Mouse (Mus musculus) limb, embryonic 14.5 days (tissue): ENCODE results near the gene Frem2. TPM values are rescaled to one million over a fixed set of nuclear protein-coding genes. Genes with fewer than 3 reads are reported as not detected.

Experiments used
- ATAC-seq: fragments of 200-750 bp; cut with Nextera tagmentation; 2 replicates; pipeline ENCODE4 v1.8.0; 2017; ENCODE audit warnings: low read depth, moderate number of reproducible peaks, moderate TSS enrichment; ENCODE audit not compliant: low FRiP score
- DNase-seq: peaks from one replicate; pipeline ENCODE4 v3.0.0-alpha.2; 2015; ENCODE audit warnings: low spot score
- H3K27ac ChIP-seq: fragments of 300-500 bp; sonication (generic); replicated peaks from 2 replicates; pipeline ENCODE4 v1.5.1; 2014; ENCODE audit warnings: low read depth, mild to moderate bottlenecking, low read length, moderate library complexity, mixed read lengths
- H3K27me3 ChIP-seq: fragments of 300-500 bp; sonication (generic); 2 replicates; pipeline ENCODE4 v1.6.1; 2014; ENCODE audit warnings: low read length, mixed read lengths; ENCODE audit not compliant: control insufficient read depth, insufficient read depth
- H3K36me3 ChIP-seq: fragments of 300-500 bp; sonication (generic); 2 replicates; pipeline ENCODE4 v1.6.1; 2014; ENCODE audit warnings: mild to moderate bottlenecking, low read length, moderate library complexity, mixed read lengths; ENCODE audit not compliant: control insufficient read depth, insufficient read depth
- H3K4me1 ChIP-seq: fragments of 300-500 bp; sonication (generic); 2 replicates; pipeline ENCODE4 v1.6.1; 2014; ENCODE audit warnings: antibody characterized with exemption, low read length, mixed read lengths; ENCODE audit not compliant: control insufficient read depth, insufficient read depth
- H3K4me2 ChIP-seq: fragments of 300-500 bp; sonication (generic); replicated peaks from 2 replicates; pipeline ENCODE4 v1.6.1; 2014; ENCODE audit warnings: low read depth, mild to moderate bottlenecking, low read length, moderate library complexity; ENCODE audit not compliant: severe bottlenecking
- H3K4me3 ChIP-seq: fragments of 300-500 bp; sonication (generic); replicated peaks from 2 replicates; pipeline ENCODE4 v1.5.1; 2014; ENCODE audit warnings: low read length
- H3K9ac ChIP-seq: fragments of 300-500 bp; sonication (generic); 2 replicates; pipeline ENCODE4 v1.6.1; 2014; ENCODE audit warnings: mild to moderate bottlenecking, low read depth, low read length, moderate library complexity; ENCODE audit not compliant: severe bottlenecking
- H3K9me3 ChIP-seq: fragments of 300-500 bp; sonication (generic); 2 replicates; pipeline ENCODE4 v1.6.1; 2016; ENCODE audit warnings: low read length; ENCODE audit not compliant: control insufficient read depth
- POLR2A ChIP-seq: fragments of 200-500 bp; IDR thresholded peaks from 2 replicates; pipeline ENCODE4 v1.8.0; 2012; ENCODE audit warnings: inconsistent platforms, mild to moderate bottlenecking, moderate library complexity, borderline replicate concordance; ENCODE audit not compliant: insufficient read depth, insufficient read length; ENCODE audit errors: extremely low read depth
- WGBS: fragments of 180-500 bp; shearing (Covaris S2); extraction: QIAGEN DNeasy Blood & Tissue Kit; methylation state at CpG from one replicate; pipeline ENCODE4 v1.1.7; 2014; 5-methylcytosine and 5-hydroxymethylcytosine counted together
- polyA plus RNA-seq, 2 experiments: library from polyadenylated mRNA; depleted of rRNA in 1 of 2; stranded (reverse) in 1 of 2; unstranded in 1 of 2; fragments of >200 nt; fragmentation: Nextera tagmentation in 1 of 2; extraction: Ambion mirVana in 1 of 2; gene quantifications; 2 replicates each; pipeline versions ENCODE4 v1.2.1 to v1.2.3; 2012 to 2014

Frem2 gene
- polyA plus RNA-seq, 2 experiments = 10.9 to 15.2 TPM

DNA sequence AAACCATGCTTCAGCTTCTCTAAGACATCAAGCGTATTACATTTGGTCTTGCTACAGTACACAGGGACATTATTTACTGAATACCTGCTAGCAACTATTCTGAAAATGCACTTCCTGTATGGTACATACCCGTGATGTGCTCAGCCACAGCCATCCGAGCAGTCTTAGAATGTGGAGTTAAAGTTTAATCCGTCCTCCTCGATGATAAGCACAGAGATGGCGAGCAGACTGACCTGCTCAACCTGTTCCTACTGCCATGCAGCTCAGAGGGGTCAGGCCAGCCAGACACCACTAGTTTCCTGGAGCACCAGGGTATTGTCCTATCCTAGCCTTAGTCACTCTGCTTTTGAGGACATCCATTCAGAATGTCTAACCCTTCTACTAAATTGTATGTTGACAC, 30.6 kb upstream of the Frem2 start:
- no peak overlapping the region for H3K4me3 ChIP-seq

GRCm38 (mm10) chr3:53682244-53682643, 25.1 kb upstream of the Frem2 start:
- no peak overlapping the region for H3K4me3 ChIP-seq
- H3K27ac ChIP-seq = no peak overlapping the region
- no peak for TF ChIP-seq POLR2A
- H3K4me1 ChIP-seq = no peaks in the 10 kb centered on the region
- no peak overlapping the region for H3K9ac ChIP-seq
- H3K9me3 ChIP-seq = no peaks in the 10 kb centered on the region
- no peaks in the 10 kb centered on the region for H3K27me3 ChIP-seq
- no peaks in the 10 kb centered on the region for H3K36me3 ChIP-seq
- no peak overlapping the region for H3K4me2 ChIP-seq
- ATAC-seq (no peak), DNase-seq (no peak)
- WGBS = 88% methylated on average over 2 of the region's 2 CpGs

More for the DNA sequence above, 30.6 kb upstream of the Frem2 start:
- TF ChIP-seq POLR2A = no peak
- no peak overlapping the region for H3K27ac ChIP-seq
- no peaks in the 10 kb centered on the region for H3K9me3 ChIP-seq
- no peaks in the 10 kb centered on the region for H3K4me1 ChIP-seq
- DNase-seq (no peak), ATAC-seq (no peak)
- no peak overlapping the region for H3K4me2 ChIP-seq
- H3K36me3 ChIP-seq = no peaks in the 10 kb centered on the region
- H3K9ac ChIP-seq = no peak overlapping the region
- no peaks in the 10 kb centered on the region for H3K27me3 ChIP-seq
- WGBS = 83% methylated on average over 6 of the region's 6 CpGs

DNA sequence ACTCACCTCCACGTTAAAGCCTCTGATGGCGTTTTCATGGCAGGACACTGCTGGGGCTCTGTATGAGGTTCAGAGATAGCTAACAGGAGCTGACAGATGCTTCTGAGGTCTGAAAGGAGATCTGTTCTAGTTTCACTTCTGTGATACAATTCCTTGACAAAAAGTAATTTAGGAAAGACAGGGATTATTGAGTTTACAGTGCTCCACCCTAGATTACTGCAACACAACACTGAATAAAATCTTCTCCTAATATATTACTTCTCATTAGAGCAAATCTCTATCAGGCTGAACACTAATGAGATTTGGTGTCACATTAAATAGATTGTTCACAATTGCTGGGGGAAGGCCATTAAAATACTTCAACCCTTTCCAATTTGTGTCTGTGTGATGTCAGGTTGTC, 23.7 kb upstream of the Frem2 start:
- Histone ChIP-seq H3K27me3 (no peaks in the 10 kb centered on the region), H3K36me3 (no peaks in the 10 kb centered on the region), H3K4me3 (no peak overlapping the region), H3K9ac (no peak overlapping the region), H3K4me1 (no peaks in the 10 kb centered on the region), H3K27ac (no peak overlapping the region), H3K9me3 (no peaks in the 10 kb centered on the region), H3K4me2 (no peak overlapping the region)
- ATAC-seq = no peak
- TF ChIP-seq POLR2A = no peak
- WGBS = 39% methylated on average over 2 of the region's 2 CpGs
- no peak for DNase-seq

- WGBS = 42% methylated on average over 1 of the region's 1 CpGs
- Histone ChIP-seq H3K4me3 (no peak overlapping the region), H3K27ac (no peak overlapping the region), H3K9ac (no peak overlapping the region), H3K27me3 (no peaks in the 10 kb centered on the region), H3K9me3 (no peaks in the 10 kb centered on the region), H3K4me2 (no peak overlapping the region), H3K36me3 (no peaks in the 10 kb centered on the region), H3K4me1 (no peaks in the 10 kb centered on the region)
- TF ChIP-seq POLR2A = no peak
- DNase-seq = peak; percentile 71
- peak; percentile 47; the same call in 1 of the 2 replicates for ATAC-seq
Observed at GRCm38 (mm10) chr3:53674225-53674624, 17.1 kb upstream of the Frem2 start.

DNA sequence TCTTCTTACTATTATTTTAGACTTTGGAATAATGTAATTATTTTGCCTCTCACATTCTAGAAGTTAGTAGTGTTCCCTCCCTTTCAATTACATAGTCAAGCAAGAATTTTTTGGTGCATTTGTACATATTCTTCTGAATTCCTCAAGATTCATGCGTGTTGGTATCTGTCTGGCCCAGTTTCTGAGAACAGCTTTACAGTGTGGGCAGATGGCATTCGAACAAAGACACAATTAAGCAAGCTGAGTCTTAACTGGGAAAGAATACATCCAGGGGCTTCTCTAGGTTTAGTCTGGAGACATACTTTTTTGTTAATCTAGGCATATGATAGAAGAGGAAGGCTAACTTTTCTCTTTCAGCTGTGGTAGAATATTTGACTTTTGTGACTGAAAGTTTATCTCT, 12.6 kb upstream of the Frem2 start:
- Histone ChIP-seq H3K9me3 (no peaks in the 10 kb centered on the region), H3K4me3 (no peak overlapping the region), H3K27ac (no peak overlapping the region), H3K27me3 (no peaks in the 10 kb centered on the region), H3K9ac (no peak overlapping the region), H3K4me2 (no peak overlapping the region), H3K4me1 (no peaks in the 10 kb centered on the region), H3K36me3 (no peaks in the 10 kb centered on the region)
- TF ChIP-seq POLR2A = no peak
- ATAC-seq (no peak), DNase-seq (no peak)
- 84% methylated on average over 2 of the region's 2 CpGs for WGBS
